Mouse (Mus musculus): Measurements from ENCODE around the gene Cpd.

Gene Cpd

GRCm38 (mm10) chr11:76846878-76847222 is at the start of gene Cpd:
Gene Cpd (minus strand): TSS chr11:76847018.
- DNase-seq (ENCODE audit: low read depth, low spot score): peak; percentile 97

DNA sequence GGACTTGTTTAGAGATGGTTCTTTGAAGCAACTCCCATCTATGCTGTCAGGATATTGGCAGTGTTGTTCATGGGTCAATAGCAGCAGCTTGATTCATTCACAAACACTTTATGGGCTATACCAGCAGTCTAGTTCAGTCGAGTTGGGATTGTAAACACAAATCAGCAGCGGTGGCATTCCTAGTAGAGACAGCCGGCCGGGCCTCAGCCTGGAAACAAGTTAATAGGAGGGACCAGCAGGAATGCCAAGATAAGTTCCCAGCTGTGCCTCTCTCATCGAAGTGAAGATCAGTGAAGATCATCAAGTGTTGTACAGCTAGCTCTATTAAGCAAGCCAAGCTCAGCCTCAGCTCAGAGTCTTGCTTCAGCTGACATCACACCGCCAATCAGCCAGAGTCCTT is 49.5 kb upstream of the Cpd start:
- DNase-seq (ENCODE audit: low read depth, low spot score): no peak

DNA sequence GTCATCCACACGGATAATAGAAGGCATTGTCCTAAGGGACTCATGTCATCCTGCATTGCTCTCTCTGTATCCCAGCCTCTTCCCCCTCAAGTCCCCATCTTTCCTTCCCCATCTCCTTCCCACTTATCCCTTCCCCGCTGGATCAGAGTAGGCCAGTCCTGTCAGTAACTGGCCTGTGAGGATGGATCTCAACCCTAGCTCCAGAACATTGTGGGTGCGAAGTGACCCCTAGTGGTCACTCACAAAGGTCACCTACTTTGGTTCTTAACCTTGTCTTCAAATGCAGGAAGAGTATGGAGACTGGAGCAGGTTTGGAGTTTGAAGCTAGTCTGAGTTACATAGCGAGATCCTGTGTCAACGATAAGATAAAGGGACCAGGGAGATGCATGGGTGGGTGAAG is 47.4 kb upstream of the Cpd start:
- DNase-seq (ENCODE audit: low read depth, low spot score): peak; percentile 30

- no peak for DNase-seq (ENCODE audit: low read depth, low spot score)
These were observed 46.8 kb upstream of the Cpd start for GRCm38 (mm10) chr11:76893570-76893969.

- DNase-seq (ENCODE audit: low read depth, low spot score): no peak
These were observed 46.2 kb upstream of the Cpd start for GRCm38 (mm10) chr11:76892972-76893371.

- DNase-seq (ENCODE audit: low read depth, low spot score): no peak
These were observed 45.0 kb upstream of the Cpd start for GRCm38 (mm10) chr11:76891738-76892349.

DNA sequence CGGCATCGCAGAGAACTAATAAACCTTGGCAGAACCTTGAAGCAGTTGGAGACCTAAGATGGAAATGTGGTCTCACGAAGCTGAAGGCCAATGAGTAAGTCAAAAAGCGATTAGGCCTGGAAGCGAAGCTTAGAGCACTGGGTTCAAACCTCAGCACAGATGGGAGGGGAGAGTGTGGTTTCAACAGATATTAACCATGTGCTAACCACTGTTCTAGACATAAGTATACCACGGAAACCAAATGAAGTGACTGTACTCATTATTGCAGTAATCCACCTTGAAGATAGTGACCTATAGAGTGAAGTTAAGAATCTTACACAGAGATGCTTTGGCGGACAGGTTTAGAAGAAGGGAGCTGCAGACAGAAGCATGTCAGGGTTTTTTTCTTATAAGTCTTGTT is 44.4 kb upstream of the Cpd start:
- DNase-seq (ENCODE audit: low read depth, low spot score): no peak

GRCm38 (mm10) chr11:76889339-76890164 is 42.7 kb upstream of the Cpd start:
- DNase-seq (ENCODE audit: low read depth, low spot score): no peak

- peak; percentile 13 for DNase-seq (ENCODE audit: low read depth, low spot score)
These were observed 37.6 kb upstream of the Cpd start for GRCm38 (mm10) chr11:76884451-76884850.

DNA sequence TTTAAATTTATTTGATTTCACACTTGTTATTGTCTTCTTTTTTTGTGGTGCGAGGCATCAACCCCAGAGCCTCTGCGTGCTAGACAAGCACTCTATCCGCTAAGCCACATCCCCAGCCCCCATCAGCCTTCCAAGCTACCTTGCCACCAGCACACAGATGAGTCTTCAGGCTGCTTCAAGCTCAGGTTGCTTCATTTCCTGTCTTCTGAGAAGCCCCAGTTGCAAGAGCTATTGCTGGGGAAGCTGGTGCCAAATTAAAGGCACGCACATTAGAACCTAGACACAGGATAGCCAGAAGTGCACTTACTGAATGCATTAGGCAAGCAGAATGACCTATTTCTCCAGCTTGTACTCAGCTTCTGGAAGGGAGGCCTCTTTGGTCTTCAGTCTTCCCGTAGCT is 33.0 kb upstream of the Cpd start:
- DNase-seq (ENCODE audit: low read depth, low spot score): no peak

GRCm38 (mm10) chr11:76874766-76875165 is 27.9 kb upstream of the Cpd start:
- DNase-seq (ENCODE audit: low read depth, low spot score): no peak

DNA sequence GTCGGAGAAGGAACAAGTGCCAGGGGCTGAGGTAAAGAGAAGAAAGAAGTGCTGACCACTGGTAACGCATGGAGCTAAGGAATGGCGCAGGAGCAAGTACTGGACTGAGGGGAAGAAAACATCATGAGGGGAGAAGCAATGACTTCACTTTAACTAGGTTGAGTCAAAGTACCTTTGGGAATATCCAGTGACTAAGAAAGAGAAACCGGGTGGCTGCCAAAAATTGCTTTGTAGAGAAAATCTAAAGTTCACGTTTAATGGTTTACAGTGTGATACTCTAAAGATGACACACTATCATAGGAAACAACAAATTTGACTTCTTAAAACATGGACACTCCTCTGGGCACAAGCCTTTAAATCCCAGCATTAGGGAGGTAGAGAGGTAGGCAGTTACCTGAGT is 27.0 kb upstream of the Cpd start:
- DNase-seq (ENCODE audit: low read depth, low spot score): no peak

GRCm38 (mm10) chr11:76872556-76873234 is 25.9 kb upstream of the Cpd start:
- DNase-seq (ENCODE audit: low read depth, low spot score): no peak

DNA sequence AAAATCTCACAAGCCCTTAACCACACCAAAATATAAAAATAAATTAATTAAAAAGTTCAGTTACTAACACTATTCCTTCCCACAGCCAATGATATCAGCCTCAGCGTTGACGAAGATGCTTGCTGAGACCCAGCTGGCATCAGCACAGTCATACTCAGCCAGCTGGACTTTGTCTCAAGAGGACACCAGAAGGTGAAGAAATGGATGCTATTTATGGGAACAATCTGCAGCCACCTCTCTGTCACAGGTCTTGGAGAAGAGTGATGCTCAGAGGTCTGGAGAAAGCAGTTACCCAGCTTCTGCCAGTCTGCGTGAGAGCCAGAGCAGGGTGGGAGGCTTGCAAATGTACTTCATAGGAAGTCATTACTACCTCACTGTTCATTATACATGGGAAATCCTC is 14.4 kb upstream of the Cpd start:
- no peak for DNase-seq (ENCODE audit: low read depth, low spot score)

DNA sequence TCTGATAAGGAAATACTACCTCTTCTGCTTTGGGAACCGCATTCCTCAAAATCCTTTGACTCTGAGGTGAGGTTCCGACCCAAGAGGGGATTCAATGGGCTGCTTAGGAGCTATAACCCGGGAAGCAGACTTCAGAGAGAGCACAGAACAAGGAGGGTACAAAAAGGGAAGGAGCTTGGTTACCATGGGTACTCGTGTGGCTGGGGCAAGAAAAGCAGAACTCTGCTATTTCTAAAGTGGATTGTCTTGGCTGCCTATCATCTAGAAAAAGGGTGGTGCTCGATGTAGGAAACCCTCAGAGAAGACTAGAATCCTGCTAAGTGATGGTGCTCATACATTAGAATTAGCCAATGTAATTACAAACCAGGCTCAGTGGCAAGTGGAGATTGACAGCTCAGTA is 12.4 kb upstream of the Cpd start:
- no peak for DNase-seq (ENCODE audit: low read depth, low spot score)

DNA sequence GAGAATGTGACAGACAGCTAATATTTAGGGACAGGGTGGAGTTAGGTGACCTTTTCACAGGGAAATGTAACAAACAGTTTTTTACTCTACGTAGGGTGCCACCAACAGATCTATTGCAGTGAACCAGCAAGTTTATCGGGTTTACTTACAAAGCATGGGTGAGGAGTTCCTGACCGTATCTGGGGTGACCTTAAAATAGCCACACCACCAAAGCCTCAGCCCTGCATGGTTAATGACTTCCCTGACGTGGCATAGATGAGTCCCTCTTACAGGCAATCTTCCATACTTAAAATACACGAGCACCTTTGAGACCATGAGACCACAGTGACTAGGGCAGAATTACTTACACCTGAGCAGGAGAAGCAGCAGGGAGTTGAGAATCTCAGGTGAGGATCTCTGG is 12.0 kb upstream of the Cpd start:
- DNase-seq (ENCODE audit: low read depth, low spot score): no peak

- DNase-seq (ENCODE audit: low read depth, low spot score): no peak
These were observed 10.3 kb upstream of the Cpd start for GRCm38 (mm10) chr11:76857111-76857510.

- DNase-seq (ENCODE audit: low read depth, low spot score): no peak
These were observed 9.8 kb upstream of the Cpd start for GRCm38 (mm10) chr11:76856601-76857000.

DNA sequence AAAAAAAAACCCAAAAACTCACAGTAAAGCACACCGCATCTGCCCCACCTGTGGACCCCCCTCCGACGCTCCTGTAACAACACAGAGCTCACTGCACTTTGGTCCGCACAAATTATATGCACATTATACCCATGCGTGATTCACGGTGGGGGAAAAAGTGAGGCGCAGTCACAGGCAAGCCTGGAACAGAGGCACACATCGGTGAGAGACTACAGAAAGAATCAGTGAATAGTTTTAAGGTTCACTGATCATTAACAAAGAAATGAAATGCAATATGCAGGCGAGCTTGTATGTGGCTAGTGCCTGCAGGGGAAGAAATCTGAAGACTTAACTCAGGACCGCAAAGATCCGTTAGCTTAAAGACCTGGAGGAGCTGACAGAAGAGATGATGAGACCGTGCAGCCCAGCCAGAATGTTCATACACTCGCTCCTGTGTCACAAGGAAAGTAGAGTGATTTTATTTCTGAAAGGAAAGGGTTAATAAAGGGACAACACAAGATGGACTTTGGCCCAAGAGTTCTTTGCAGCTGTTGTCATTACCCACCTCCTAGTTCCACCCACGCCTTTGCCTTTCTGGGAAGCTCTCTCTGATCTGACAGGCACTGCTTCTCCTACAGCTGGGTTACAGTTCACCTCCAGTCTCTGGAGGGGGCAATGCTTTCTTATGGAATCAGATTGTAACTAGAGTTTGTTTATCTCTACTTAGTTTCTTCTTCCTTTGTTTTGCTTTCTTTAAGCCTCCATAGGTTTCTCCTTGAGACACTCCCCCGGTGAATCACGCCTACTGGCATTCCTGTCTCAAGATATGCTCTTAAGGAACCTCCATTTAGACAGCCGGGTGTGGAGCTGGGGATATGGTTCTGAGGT is 7.9 kb upstream of the Cpd start:
- DNase-seq (ENCODE audit: low read depth, low spot score): peak; percentile 72

DNA sequence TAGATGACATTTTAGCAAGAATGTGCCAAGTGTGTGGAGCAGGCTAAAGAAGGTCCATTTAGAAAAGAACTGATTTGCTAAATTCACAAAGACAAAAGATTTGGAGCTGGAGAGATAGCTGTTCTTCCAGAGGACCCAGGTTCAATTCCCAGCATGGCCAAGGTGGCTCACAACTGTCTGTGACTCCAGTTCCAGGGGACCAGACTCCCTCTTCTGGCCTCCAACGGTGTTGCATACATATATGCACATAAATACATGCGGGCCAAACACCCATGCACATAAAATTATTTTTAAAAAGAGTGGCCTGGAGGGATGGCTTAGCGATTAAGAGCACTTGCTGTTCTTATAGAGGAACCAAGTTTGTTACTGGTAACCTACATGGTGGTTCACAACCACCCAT is 4.7 kb upstream of the Cpd start:
- peak; percentile 53 for DNase-seq (ENCODE audit: low read depth, low spot score)

- no peak for DNase-seq (ENCODE audit: low read depth, low spot score)
These were observed 2.8 kb upstream of the Cpd start for GRCm38 (mm10) chr11:76849596-76849995.

- DNase-seq (ENCODE audit: low read depth, low spot score): no peak
These were observed 1.3 kb upstream of the Cpd start for GRCm38 (mm10) chr11:76848081-76848480.
